Mouse (Mus musculus): ENCODE results near the gene Olfr453. TPM values are rescaled to one million over a fixed set of nuclear protein-coding genes. Genes with fewer than 3 reads are reported as not detected.

Gene Olfr453
- not detected for total RNA-seq (2021)
- long read RNA-seq, result 0 reads

- no peak for DNase-seq (ENCODE audit: low spot score in 2 of 2)
Measured at GRCm38 (mm10) chr6:42739071-42739470, at the start of gene Olfr453. Gene Olfr453, plus strand, starts transcription at chr6:42739371.

GRCm38 (mm10) chr6:42689761-42690160 is 49.4 kb upstream of the Olfr453 start:
- DNase-seq (ENCODE audit: low spot score in 2 of 2), result no peak

GRCm38 (mm10) chr6:42692154-42692516 is 47.0 kb upstream of the Olfr453 start:
- peak; percentile 75 to 76 for DNase-seq (ENCODE audit: low spot score in 2 of 2)

- peak; percentile 86 to 89 for DNase-seq (ENCODE audit: low spot score in 2 of 2)
Measured at GRCm38 (mm10) chr6:42692517-42693190, 46.5 kb upstream of the Olfr453 start.

GRCm38 (mm10) chr6:42709291-42710211 is 29.6 kb upstream of the Olfr453 start, which contains the start of gene Tcaf1:
Gene Tcaf1, minus strand, starts transcription at chr6:42710088.
- DNase-seq (ENCODE audit: low spot score in 2 of 2), result peak; percentile 87 to 95

DNA sequence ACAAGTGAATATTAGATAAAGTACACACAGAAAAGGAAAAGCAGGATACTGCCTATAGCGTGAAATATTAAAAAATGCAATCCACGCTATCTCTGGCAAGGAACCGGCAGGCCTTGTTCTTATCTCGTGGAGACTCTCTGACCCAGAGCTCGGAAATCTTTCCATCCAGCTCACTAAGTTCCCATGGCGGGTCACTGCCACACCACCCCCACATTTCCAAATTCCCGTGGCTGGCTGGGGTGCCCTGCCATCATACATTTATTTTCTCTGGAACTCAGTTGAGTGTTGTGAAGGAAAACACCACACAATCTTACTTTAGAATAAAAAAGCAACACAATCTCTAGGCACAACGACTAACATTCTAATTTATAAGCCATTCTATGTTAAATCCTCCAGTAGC is 24.5 kb upstream of the Olfr453 start:
- DNase-seq (ENCODE audit: low spot score in 2 of 2), result no peak

- no peak for DNase-seq (ENCODE audit: low spot score in 2 of 2)
Measured at GRCm38 (mm10) chr6:42717973-42718372, 21.2 kb upstream of the Olfr453 start.

DNA sequence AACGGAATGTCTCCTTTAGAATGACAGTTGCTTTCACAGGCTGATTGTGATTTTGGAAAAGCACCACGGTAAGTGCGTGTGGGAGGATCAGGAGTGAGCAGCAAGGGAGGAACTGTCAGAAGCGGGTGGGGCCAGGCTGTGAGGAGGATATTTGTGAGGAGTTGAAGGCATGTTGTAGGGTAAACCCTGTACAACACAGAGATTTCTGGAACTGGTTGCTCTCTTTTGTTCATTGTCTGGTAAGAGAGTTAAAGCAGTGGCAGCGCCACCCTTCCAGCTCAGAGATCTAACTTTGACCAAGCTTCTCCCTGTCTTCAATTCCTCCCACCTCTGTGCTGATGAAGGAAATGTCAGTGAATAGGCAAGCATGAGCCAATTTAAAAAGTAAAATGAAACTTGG is 3.1 kb downstream of the Olfr453 start:
- peak in 1 of 2 experiments; percentile 1 for DNase-seq (ENCODE audit: low spot score in 2 of 2)

DNA sequence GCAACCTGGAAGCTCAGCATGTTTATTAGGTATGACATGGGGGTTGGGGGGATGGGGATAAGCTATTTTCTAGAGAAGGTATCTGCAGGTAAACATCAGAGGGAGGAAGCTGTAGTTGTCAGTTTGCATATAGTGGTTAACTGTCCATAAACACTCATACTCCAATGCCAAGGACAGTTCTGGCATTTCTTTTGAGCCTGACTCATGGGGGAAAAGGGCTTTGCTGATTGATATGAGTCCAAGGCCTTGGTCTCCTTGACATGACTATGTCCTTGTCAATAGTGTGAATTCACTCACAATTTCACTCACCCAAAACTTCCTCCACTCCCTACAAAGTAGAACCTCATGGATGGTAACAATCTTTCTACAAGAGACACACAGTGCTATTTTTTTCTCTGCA is 8.7 kb downstream of the Olfr453 start:
- DNase-seq (ENCODE audit: low spot score in 2 of 2), result no peak

- DNase-seq (ENCODE audit: low spot score in 2 of 2), result no peak
Measured at GRCm38 (mm10) chr6:42756104-42756503, 16.9 kb downstream of the Olfr453 start, which contains the start of gene Olfr38. Gene Olfr38, plus strand, starts transcription at chr6:42756404.

DNA sequence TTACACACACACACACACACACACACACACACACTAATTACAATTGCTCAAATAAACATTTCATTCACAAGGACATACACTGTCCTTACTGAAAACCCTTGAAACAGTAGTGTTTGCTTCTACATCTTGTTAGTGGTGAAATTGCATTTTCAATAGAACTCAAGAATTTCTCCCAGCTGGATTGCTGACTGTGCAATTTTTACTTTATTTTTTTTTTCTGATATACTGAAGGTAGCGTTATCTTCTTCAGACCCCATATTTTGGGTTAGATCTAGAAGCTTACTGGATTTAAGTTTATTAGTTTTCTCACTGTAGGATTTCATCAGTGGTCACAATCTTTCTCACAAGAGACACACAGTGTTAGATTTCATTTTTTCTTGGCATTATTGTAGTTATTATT is 37.9 kb downstream of the Olfr453 start:
- DNase-seq (ENCODE audit: low spot score in 2 of 2), result no peak

GRCm38 (mm10) chr6:42784793-42785192 is 45.6 kb downstream of the Olfr453 start, which contains the start of gene Olfr452:
Gene Olfr452, plus strand, starts transcription at chr6:42785093.
- no peak for DNase-seq (ENCODE audit: low spot score in 2 of 2)

- DNase-seq (ENCODE audit: low spot score in 2 of 2), result no peak
Measured at GRCm38 (mm10) chr6:42790247-42790948, 51.2 kb downstream of the Olfr453 start.

GRCm38 (mm10) chr6:42790949-42791556 is 51.9 kb downstream of the Olfr453 start:
- DNase-seq (ENCODE audit: low spot score in 2 of 2), result no peak

GRCm38 (mm10) chr6:42794982-42795381 is 55.8 kb downstream of the Olfr453 start:
- DNase-seq (ENCODE audit: low spot score in 2 of 2), result no peak

Other genes starting within 250 kb of the Olfr453 start
- not detected for gene Olfr455, start 191.8 kb upstream of the Olfr453 start, total RNA-seq (2021)
- gene Tcaf3, start 141.7 kb upstream of the Olfr453 start, total RNA-seq (2021), result not detected
- gene Tcaf2, start 94.1 kb upstream of the Olfr453 start, total RNA-seq (2021), result under 1 TPM; 0.50 to 0.61 TPM
- 100 to 1,000 TPM; 205 to 214 TPM for gene Tcaf1, start 29.3 kb upstream of the Olfr453 start, total RNA-seq (2021)
- gene Olfr38, start 17.0 kb downstream of the Olfr453 start, total RNA-seq (2021), result not detected
- not detected for gene Olfr452, start 45.7 kb downstream of the Olfr453 start, total RNA-seq (2021)
- not detected for gene Olfr450, start 72.6 kb downstream of the Olfr453 start, total RNA-seq (2021)
- gene Olfr449, start 95.0 kb downstream of the Olfr453 start, total RNA-seq (2021), result not detected
- not detected for gene Olfr448, start 151.1 kb downstream of the Olfr453 start, total RNA-seq (2021)
- gene Olfr447, start 169.5 kb downstream of the Olfr453 start, total RNA-seq (2021), result not detected
- gene Olfr446, start 182.0 kb downstream of the Olfr453 start, total RNA-seq (2021), result not detected
- not detected for gene Olfr444, start 209.7 kb downstream of the Olfr453 start, total RNA-seq (2021)